Mouse (Mus musculus): ENCODE data around the gene Adamtsl1.
A peak's percentile ranks its signal among the peaks of the same experiment; 100 is the strongest.

Adamtsl1 gene

DNA sequence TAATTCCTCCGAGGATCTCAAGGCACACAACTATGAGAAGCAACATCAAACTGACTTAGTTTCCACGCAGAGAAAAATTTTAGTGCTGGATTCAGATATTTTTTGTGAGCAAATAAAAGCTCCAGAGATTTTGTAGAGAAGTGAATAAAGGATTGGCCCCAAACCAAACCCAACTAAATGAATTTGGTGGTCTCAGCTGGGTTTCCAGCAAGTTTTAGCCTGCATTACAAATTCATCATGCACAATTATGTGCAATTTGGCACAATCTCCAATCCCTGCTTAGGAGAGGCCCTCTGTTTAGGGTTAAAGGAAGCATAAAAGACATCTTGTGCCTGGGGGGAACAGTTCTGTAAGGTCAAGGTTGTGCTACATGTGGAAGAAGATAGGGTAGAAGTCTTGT, 427.9 kb downstream of the Adamtsl1 start:
- DNase-seq, result no peak

DNA sequence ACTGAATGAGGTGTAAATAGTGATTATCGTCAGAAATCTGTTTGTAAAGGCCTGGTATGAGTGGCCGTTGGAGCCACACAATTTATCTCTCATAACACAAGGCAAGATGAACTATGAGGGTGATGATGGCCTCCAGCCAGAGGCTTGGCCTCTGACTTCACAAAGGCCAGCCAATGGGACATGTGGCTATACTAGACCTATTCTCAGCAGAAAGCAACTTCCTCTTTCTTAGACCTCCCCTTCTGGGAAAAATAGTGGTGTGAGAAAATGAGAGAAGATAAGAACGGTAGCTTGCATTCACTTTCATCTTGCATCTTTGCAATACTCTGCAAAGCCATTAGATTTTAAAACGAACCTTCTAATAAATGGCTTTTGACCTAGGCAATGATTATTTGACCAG, 439.6 kb downstream of the Adamtsl1 start:
- DNase-seq, result no peak

DNA sequence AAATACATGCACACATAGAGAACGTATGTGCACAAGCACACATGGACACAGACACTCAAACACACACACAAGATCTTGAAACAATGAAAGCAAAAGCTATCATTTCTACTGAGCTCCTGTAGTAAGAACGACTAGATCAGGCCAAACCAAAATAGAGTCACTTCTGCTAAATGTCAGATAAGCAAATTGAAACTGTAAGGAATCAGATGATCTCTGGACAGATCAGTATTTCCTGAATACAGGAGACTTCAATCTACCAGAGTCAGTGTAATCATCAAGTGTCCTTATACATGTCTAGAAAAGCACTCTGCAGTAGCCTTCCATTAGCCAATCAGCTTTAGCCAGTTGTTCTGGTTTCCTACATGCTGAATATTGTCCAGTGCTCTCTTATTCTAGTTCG, 441.4 kb downstream of the Adamtsl1 start:
- DNase-seq, result no peak

DNA sequence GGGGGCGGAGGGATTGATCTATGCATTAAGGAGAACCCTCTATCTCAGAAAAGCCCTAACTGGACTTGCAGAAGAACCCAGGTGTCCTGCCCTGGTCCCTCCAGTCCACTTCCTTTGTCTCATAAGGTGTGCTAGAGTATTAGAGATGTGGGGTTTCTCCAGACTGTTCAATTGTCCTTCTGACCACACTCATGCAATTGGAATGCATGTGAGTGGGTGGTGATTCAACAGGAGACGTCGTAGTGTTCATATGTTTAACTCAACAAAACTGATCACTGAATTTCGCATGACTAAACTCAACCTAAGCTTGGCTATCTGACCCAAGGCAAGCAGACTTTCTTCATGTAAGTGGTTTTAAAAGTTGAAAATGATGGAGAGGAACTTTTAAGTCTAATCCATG, 443.3 kb downstream of the Adamtsl1 start:
- DNase-seq, result no peak

DNA sequence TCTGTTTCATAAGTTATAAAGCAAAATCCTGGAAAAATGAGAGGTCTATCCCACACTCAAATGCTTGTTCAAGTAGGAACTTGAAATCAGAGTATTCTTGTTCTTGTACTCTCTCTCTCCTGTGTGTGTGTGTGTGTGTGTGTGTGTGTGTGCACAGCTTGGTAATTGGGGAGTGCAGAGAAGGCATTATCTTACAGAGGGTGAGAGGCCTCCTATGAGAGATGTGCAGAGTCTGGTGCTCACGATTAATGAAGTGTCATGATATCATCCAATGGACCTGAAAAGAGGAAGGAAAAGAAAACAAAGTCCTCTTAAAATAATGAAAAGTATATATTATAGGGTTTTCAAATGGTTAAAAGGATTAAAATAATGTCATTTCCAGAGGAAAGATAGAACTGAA, 443.9 kb downstream of the Adamtsl1 start:
- DNase-seq, result no peak

DNA sequence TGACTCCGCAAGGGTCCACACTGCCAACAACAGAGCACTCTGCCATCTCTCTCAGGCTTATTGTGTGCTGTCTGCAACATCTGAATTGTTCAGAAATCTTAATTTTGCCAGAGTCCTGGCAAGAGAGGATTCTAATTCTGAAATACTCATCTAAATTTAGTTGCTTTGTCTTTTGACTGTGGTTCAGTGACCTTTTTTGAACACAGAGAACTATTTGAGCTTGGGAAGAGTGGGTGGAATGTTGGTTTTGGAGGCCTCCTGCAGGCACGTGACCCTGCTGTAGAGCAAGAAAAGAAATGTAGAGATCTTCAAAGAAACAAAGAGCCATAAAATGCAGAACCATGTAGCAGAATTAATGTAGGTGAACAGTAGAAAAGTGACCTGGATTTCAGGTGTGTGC, 445.0 kb downstream of the Adamtsl1 start:
- DNase-seq, result no peak

DNA sequence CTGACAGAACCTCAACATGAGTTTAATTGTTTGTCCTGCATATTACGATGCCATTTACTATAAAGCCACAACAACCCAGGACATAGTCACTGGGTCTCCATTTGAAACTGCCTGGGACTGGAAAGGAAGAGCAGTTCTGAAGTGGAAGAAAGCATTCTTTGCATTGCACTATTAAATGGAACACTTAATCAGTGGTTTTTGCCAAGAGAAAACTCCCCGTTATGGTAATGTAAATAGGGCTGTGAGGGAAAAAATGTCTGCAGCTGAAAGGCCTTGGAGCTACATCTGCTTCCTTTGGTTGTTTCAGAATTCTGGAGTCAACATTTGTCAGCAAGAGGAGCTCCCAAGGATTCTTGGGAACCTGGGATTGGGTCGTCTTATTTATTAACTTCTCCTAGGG, 462.2 kb downstream of the Adamtsl1 start:
- DNase-seq, result no peak

DNA sequence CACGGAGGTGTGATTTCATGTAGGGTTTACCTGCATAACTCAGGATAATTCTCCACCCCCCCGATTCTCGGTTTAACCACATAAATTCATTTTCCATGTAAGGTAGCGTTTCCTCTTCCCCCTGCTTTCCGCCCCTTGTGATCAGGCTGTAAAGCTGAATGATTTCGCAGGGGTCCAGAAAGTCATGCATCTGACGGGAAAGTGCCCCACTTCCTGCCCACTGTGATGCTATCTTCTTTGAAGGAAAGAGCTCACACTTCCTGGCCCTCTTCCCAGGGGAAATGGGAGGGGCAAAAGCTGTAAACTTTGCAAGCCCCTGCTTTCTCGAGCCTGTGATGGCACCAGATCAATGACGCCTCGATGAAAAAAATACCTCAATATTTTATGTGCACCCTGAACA, 465.2 kb downstream of the Adamtsl1 start:
- DNase-seq, result no peak

DNA sequence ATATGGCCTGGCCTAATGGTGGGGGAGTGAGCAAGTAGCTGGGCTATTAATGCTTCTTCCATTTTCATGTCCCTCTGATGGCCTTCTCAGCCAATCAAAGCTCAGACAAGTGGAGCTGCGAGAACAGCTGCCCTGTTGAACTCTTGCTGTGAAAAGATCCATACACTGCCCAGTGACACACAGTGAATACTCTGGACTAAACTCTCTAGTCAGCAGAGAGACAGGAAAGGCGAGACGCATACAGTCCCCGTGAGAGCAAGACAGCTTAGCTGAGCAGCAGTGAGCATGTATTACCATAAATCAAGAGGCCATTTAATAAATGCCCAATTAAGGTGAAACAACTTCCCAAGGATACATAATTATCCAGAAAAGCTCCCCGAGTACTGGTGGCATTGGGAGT, 492.6 kb downstream of the Adamtsl1 start:
- DNase-seq, result no peak

DNA sequence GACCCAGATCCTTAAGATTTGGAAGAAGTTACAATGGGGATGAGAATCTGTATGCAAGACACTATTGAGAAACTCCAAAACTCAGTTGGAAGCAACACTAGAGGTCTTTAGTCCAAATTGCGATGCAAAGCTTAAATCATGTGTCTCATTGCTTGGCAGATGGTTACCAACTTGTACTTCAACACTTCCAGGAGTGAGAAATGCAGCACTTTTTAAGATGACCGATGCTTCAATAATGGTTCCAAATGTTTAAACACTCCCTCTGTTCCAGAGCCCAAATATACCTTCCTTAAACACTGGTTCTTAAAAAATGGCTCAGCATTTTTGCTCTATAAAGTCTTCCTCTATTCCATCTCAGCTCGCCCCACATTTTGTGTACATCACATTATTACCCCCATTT, 499.7 kb downstream of the Adamtsl1 start:
- no peak for DNase-seq

DNA sequence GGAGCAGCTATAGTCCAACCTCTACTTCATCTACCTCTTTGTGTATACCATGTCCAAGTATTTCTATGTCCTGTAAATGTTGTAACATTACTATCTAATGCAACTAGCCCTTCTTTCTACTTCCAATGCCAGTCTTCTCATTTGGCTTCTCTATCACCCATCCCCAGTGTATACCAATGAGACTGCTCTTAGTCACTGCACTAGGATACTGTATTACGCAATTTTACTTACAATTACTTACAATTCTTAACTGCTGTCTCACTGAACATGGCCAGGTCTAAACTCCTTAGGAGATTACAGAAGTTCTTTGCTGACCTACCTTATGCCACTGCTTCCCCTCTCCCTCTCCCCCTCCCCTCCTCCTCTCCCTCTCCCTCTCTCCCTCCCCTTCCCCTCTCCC, 505.0 kb downstream of the Adamtsl1 start:
- no peak for DNase-seq

DNA sequence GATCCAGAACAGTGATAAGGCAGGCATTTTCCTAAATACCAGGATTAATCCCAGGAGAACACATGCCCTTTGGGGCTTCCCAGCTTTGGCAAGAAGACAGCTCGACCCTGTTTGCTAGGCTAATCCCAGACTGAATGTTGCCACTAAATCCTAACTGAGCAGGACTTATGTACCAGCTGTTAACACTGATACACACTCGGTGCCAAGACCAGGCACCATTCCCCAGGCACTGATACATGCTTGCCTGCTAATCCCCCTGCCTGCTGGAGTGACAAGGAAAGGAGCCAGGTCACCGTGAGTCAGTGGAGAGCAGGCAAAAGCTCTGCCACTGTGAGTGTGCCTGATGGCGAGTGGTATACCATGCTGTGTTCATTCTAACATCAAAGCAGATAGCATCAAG, 505.6 kb downstream of the Adamtsl1 start:
- no peak for DNase-seq

DNA sequence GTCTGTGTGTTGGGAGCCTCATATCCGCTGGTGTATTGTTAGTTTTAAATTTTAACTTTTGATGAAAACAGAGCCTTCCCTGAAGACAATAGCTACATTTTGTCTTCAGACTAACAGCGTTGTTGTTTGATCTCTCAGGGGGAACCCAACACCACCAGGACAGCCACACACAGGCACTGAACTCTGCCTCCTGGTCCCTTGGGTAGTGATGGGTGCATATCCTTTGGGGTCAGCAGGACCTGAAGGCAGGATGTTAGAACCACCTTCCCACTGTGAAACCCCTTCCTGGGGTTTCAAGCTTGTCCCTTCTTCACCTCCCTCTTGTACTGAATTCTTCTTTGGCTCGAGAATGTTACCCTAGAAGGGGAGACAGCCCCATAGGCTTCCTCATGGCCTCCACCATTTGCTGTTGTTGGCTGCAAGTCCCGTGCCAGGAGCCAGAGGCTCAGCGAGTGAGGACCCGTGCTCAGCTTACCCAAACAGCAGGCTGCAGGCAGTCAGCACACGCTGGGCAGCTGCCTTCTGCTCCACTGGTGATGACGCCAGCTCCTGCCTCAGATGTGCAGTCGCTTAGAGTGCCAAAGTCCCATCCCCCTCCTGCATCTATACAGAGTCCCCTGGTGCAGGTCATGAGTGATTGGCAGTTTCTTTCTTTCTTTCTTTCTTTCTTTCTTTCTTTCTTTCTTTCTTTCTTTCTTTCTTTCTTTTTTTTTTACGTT, 506.6 kb downstream of the Adamtsl1 start:
- DNase-seq, result peak; percentile 6

DNA sequence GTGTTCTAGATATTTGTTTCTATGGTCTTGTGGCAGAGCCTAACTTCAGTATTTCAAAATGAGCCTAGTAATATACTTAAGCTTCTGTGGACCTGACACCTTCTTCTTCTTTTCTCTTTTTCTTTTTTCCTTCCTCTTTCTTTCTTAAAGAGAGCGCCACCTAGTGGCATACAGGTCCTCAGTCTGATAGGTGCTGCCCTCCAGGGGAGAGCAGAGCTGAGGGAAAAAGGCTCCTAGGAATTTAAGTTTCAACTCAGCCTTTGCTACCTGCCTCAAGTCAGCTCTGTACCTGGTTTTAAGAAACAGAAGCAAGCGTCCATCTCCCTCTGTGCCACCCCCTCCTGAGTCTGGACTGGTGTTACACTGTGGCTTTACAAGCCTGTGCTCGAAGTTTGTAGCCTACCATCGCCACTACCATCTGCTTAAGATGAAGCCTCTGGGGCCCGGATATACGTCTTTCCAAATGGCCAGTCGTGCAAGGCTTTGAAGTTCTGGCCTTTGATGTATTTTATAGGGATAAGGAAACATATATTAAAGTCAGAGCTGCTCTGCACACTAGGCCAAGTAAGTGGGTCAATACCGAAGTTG, 510.7 kb downstream of the Adamtsl1 start:
- DNase-seq, result peak; percentile 13

DNA sequence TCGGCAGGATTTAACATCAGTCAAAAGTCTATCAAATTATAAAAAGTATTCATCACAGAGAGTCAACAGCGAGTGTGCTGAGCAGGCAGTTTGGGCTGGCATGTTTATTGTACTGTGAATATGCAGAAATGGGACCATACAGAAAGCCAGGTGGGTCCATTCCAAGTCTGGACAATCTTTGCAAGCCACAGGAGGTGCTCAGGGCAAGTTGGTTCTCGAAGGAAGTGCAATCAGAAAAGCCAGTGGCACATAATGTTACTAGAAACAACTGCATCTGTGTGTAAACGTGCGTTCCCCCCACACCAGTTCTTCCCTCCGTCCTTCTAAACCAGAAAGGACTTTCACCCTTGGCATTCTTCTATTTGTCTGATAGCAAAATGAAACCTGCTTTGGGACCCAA, 515.5 kb downstream of the Adamtsl1 start:
- DNase-seq, result no peak

DNA sequence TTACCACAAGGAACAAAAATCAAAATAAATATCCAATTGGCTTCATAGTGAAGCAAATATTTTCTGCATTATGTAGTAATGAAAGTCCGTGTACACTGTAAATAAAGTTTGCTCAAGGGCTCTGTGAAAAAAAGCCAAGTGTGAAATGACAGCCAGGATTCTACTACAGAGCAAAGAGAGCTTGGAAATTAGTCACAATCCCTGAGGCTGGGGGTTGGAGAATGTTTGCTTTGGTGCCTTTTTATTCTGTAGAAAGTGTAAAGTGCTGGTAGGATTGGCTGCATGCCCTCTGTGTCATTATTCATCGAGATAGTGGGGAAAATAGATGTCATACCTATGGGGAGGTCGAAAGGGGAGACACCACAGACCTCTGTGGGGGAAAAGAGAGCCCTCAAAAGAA, 516.2 kb downstream of the Adamtsl1 start:
- no peak for DNase-seq

DNA sequence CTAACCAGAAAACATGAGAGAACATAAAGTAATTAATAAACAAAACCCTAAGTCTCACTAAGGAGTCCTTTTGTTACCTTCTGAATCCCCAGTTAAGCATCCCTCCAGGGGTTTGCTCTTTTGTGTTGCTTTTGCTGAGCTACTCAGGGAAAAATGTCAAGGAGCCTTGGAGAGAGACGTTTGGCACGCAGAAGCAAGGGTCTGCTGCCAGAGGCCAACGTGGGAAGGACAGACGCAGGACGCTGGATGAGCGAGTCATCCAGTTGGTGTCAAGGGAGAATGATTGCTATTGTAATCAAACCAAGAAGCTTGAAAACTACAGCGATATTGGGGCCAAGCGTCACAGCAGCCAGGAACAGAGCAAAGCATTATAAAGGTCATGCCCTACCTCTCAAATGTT, 517.1 kb downstream of the Adamtsl1 start:
- no peak for DNase-seq

DNA sequence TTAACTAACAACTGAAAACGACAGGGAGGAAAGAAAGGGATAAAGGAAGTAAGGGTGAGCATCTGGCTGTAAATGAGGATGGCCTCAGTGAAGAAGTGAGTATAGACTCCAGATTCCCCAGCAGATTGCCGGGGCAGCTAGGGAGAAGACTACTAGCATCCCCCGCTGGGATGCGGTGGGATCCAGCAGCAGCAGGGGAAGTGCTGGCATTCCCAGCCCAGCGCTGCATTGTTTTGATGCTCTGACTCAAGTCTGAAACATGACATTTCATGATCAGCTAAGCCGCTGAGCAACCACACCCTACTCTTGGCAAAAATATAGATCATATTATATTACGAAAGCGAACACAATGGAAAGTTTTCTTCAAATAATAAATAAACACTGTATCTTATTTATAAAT, 526.9 kb downstream of the Adamtsl1 start:
- DNase-seq, result no peak

DNA sequence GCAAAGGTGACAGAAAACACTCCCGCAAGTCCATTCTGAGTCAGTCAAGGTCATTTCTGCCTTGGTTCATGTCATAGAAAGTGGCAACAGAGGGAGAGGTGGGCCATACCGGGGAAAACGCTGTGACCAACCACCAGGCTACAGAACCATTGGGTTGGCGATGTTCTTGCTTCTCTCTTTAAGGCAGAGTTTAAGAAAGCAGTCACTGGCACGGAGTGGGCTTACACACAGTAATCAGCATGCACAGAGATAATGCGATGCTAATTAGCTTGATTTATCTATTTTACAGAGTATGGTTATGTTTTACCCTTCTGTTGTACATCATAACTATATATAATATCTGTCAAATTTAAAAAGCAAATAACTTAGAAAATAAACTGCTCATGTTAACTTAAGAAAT, 531.5 kb downstream of the Adamtsl1 start:
- no peak for DNase-seq

DNA sequence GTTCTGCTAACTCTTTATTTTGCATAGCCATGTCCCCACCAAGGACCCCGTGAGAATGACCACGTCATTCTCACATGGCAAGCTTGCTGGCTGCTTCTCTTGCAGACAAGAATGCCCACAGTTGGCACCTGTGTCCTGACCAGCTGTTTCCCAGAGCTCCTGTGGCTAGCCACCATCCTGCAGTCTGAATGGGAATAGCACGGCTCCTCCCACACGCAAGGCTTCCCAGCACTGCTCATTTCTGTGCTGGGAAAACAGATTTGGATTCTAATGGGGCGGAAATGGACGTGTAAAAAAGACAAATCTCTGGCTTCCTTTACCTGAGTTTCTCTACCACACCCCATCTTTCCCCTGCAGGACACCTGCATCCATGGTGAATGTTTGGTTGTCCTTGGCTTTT, 531.9 kb downstream of the Adamtsl1 start:
- DNase-seq, result peak; percentile 43

DNA sequence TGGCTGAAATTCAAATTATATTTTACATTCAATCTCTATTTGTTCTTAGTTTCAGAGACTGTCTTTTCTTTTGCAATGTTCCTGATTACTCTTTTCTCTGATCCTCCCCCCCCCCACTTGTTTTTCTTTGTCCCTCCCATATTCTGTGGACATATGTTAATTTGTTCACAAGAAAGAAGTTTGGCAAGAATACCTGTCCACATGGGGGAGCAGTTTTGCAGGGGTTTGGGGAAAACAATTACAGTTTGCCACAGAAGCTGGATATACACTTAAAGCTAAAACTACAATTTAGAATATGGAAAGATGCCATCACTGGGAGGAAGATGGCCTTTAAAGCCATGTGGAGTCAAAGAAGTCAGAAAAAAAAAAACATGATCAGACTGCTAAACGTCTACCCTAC, 532.9 kb downstream of the Adamtsl1 start:
- no peak for DNase-seq

DNA sequence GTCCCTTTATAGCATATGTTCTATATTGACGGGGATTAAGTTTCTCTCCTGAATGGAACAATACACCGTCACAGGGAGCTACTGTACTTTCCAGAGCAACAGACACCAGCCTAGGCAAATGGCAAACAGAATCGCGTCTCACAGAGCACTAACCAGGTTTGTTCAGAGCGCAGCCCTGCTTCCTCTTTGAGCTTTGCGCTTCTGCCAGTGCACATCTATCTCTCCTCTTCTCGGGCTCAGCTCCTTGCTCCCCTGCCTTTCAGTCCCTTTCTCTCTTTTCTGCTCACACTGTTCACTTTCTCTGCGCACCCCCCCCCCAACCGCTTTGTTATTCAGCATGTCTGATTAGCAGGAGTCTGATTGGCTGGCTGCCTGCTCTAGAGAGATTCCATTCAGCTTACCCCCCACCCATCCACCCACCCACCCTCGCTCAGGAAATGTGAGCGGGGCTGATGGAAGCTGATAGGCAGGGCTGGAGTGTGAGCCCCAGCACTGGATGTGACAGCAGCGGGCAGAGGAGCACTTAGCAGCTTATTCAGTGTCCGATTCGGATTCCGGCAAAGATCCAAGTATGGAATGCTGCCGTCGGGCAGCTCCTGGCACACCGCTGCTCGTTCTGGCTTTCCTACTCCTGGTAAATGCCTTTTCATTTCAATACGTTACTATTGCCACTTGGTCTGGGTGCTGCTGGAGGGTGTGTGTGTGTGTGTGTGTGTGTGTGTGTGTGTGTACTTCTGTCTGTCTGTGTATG, 539.7 kb downstream of the Adamtsl1 start:
- peak; percentile 19 for DNase-seq

DNA sequence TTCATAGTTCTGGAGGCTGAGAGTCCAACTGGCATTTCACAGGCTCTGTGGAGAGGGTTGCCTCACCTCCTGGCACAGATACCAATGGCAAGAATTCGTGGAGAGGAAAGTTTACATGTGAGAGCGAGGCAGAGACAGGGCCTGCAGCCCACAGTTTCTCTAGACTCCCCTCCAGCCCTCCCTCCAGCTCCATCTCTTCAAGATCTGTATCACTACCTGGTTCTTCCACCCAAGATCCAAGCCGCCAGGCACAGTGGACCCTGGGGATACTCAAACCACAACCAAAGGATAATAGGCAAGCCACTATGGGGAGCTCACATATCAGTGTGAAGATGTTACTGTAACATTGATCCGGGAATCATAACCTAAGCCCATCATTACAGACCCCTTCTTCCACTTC, 546.6 kb downstream of the Adamtsl1 start:
- DNase-seq, result no peak

DNA sequence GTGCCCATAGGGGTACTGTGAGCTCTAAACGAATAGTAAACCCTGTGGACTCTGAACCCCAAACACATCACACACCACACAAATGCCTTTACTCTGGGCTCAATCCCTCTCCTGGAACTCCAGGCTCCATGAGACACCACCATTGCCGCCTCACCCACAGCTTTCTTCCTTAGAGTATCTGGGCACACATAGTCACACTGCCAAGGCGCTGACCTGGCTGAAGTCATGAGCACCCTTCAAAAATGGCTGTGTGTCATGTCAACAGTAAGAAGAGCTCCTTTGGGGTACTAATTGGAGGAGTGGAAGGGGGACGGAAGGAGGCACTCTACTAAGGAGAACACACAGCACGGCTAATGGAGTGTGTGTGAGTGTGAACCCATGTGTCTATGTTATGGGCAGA, 554.4 kb downstream of the Adamtsl1 start:
- no peak for DNase-seq

Measured in right cerebral cortex, postnatal 25 days (tissue).